In the genomic region with DNA sequence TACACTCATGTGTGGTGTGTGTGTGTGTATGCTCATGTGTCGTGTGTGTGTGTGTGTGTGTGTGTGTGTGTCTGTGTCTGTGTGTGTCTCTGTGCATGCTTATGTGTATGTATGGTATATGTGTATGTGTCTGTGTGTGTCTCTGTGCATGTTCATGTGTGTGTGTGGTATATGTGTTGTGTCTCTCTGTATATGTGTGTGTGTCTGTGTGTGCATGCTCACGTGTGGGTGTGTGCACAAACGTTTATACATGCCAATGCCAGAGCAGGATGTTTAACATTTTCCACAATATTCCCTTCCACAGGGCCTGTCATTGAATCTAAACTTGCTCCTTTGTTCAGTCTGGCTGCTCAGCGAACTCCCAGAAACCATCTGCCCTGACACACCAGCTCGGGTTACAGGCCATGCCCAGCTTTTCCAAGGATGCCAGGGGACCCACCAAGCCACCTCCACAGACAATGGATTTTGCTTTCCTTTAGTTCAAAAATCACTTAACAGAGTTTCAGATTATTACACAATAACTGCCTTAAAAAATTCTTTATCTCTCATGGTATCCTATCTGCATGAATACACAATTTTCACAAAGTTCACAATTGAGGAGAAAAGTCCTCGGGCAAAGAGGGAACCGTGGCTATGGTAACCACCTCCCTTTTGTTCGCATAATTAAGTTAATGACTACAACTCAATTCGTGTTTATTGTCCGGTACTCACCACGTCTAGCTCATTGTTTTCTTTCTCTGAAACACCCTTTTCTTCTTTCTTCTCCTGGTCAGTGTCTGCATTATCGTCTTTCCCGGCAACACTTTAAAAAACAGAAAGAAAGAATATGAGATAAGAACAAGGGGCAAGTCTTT, we compare ENCODE assay signal across 20 mouse cellular contexts.
DNase-seq lines count a peak whose midpoint lies in the region; ATAC-seq lines count a peak whose summit lies in the region.
"Had no signal": no experiment of that assay in that cellular context is flagged by ENCODE, and none has a peak within 500 bp of the region (broad histone marks: within the 10 kb centered on the region; RNA-seq: fewer than 3 reads in every experiment).

No protein-coding gene starts in this region.

- H3K9me3 ChIP-seq in midbrain, embryonic 10.5 days (replicated peaks): no peaks in the 10 kb centered on the region
- H3K9me3 ChIP-seq in midbrain, embryonic 13.5 days: no peaks in the 10 kb centered on the region
- no peaks in the 10 kb centered on the region for H3K9me3 ChIP-seq in forebrain, embryonic 13.5 days (replicated peaks)
- no peaks in the 10 kb centered on the region for H3K9me3 ChIP-seq in neural tube, embryonic 14.5 days (ENCODE audit: control insufficient read depth, low read length)
- H3K9me3 ChIP-seq: heart, embryonic 10.5 days; liver, embryonic 13.5 days; midbrain, embryonic 12.5 days; stomach, embryonic 15.5 days had no signal

- H3K9ac ChIP-seq in midbrain, embryonic 13.5 days (replicated peaks): no peak overlapping the region
- no peak overlapping the region for H3K9ac ChIP-seq in forebrain, embryonic 13.5 days
- no peak overlapping the region for H3K9ac ChIP-seq in neural tube, embryonic 14.5 days (replicated peaks; ENCODE audit: low read depth, low read length)
- H3K9ac ChIP-seq: liver, embryonic 13.5 days; midbrain, embryonic 12.5 days; stomach, embryonic 15.5 days had no signal

- H3K4me3 ChIP-seq in midbrain, embryonic 10.5 days: no peak overlapping the region
- no peak overlapping the region for H3K4me3 ChIP-seq in midbrain, embryonic 13.5 days (replicated peaks)
- no peak overlapping the region for H3K4me3 ChIP-seq in forebrain, embryonic 13.5 days
- no peak overlapping the region for H3K4me3 ChIP-seq in neural tube, embryonic 14.5 days (ENCODE audit: low read depth, low read length)
- H3K4me3 ChIP-seq: heart, embryonic 10.5 days; liver, embryonic 13.5 days; midbrain, embryonic 12.5 days; stomach, embryonic 15.5 days had no signal

- H3K4me1 ChIP-seq in midbrain, embryonic 10.5 days: peaks cover 19% of the 10 kb centered on the region
- peaks cover 2% of the 10 kb centered on the region; the same call in 1 of the 2 replicates for H3K4me1 ChIP-seq in midbrain, embryonic 13.5 days (replicated peaks)
- peaks cover 15% of the 10 kb centered on the region for H3K4me1 ChIP-seq in forebrain, embryonic 13.5 days
- no peaks in the 10 kb centered on the region for H3K4me1 ChIP-seq in neural tube, embryonic 14.5 days (ENCODE audit: control insufficient read depth, insufficient read depth, low read length)
- H3K4me1 ChIP-seq: heart, embryonic 10.5 days; liver, embryonic 13.5 days; stomach, embryonic 15.5 days had no signal

- no peak overlapping the region for H3K4me2 ChIP-seq in midbrain, embryonic 13.5 days (replicated peaks)
- no peak overlapping the region for H3K4me2 ChIP-seq in forebrain, embryonic 13.5 days
- no peak overlapping the region for H3K4me2 ChIP-seq in neural tube, embryonic 14.5 days (ENCODE audit: low read depth, low read length)
- H3K4me2 ChIP-seq: liver, embryonic 13.5 days; midbrain, embryonic 12.5 days; stomach, embryonic 15.5 days had no signal

- no peak for ATAC-seq in midbrain, embryonic 13.5 days
- ATAC-seq in forebrain, embryonic 13.5 days: peak; percentile 57; the same call in 1 of the 2 replicates
- no peak for ATAC-seq in neural tube, embryonic 14.5 days (ENCODE audit: low read depth)
- ATAC-seq: intestine, embryonic 16.5 days; lung, postnatal 0 days had no signal

- no peaks in the 10 kb centered on the region for H3K27me3 ChIP-seq in midbrain, embryonic 10.5 days (ENCODE audit: low read depth, poor library complexity, severe bottlenecking)
- no peaks in the 10 kb centered on the region for H3K27me3 ChIP-seq in midbrain, embryonic 13.5 days
- H3K27me3 ChIP-seq in forebrain, embryonic 13.5 days: no peaks in the 10 kb centered on the region
- no peaks in the 10 kb centered on the region for H3K27me3 ChIP-seq in neural tube, embryonic 14.5 days (ENCODE audit: control insufficient read depth, insufficient read depth, low read length)
- H3K27me3 ChIP-seq: liver, embryonic 13.5 days; midbrain, embryonic 12.5 days; stomach, embryonic 15.5 days had no signal

- H3K27ac ChIP-seq in midbrain, embryonic 10.5 days (replicated peaks): peak overlapping the region; percentile 61
- no peak overlapping the region for H3K27ac ChIP-seq in midbrain, embryonic 13.5 days
- H3K27ac ChIP-seq in forebrain, embryonic 13.5 days: peak overlapping the region; percentile 10; the same call in 1 of the 2 replicates
- H3K27ac ChIP-seq in neural tube, embryonic 14.5 days (ENCODE audit: low read depth, low read length): peak overlapping the region; percentile 10; the same call in 1 of the 2 replicates
- H3K27ac ChIP-seq: heart, embryonic 10.5 days; liver, embryonic 13.5 days; stomach, embryonic 15.5 days had no signal

- no peak for DNase-seq in midbrain, embryonic 10.5 days (ENCODE audit: low spot score)
- peak; percentile 38 for DNase-seq in embryo, embryonic 9.5 days (ENCODE audit: extremely low spot score)
- no peak for DNase-seq in testis, postnatal 14 days (ENCODE audit: low spot score)
- DNase-seq in frontal cortex, postnatal 14 days (ENCODE audit: low spot score in 2 of 2): no peak
- DNase-seq: adrenal gland, postnatal 10 days; cerebellum, adult 2 months; gastrocnemius, postnatal 10 days; heart, postnatal 14 days; liver, embryonic 13.5 days; right cerebral cortex, adult 18-20 months; spleen, adult 18-20 months; thymus, postnatal 14 days had no signal

- H3K36me3 ChIP-seq in midbrain, embryonic 10.5 days: peaks cover 94% of the 10 kb centered on the region
- peaks cover 56% of the 10 kb centered on the region for H3K36me3 ChIP-seq in midbrain, embryonic 13.5 days
- peaks cover 56% of the 10 kb centered on the region for H3K36me3 ChIP-seq in forebrain, embryonic 13.5 days (ENCODE audit: poor library complexity, severe bottlenecking)
- H3K36me3 ChIP-seq in neural tube, embryonic 14.5 days (ENCODE audit: control insufficient read depth, insufficient read depth, low read length): peaks cover 35% of the 10 kb centered on the region

- WGBS in midbrain, embryonic 10.5 days: 50% methylated on average over 13 of the region's 13 CpGs
- 30% methylated on average over 13 of the region's 13 CpGs for WGBS in midbrain, embryonic 13.5 days
- 11% methylated on average over 13 of the region's 13 CpGs for WGBS in forebrain, embryonic 13.5 days
- WGBS in neural tube, embryonic 14.5 days: 14% methylated on average over 13 of the region's 13 CpGs
